Mouse (Mus musculus) megakaryocyte, embryonic 14.5 days (primary cell): ENCODE measurements at regions not wholly inside any gene's neighbourhood (a gene's known extent, or its start where the extent isn't known, plus 50 kb on each side); places are given as distances from the start of the nearest gene placed in this dataset.

Experiments
- FLI1 ChIP-seq: IDR thresholded peaks from 2 replicates; pipeline ENCODE4 v1.6.1; 2012; ENCODE audit warnings: low read length, inconsistent platforms, mixed read lengths
- GATA1 ChIP-seq: IDR thresholded peaks from 3 replicates; pipeline ENCODE4 v1.6.1; 2012; ENCODE audit warnings: mixed read lengths, low read length, inconsistent platforms, borderline replicate concordance

DNA sequence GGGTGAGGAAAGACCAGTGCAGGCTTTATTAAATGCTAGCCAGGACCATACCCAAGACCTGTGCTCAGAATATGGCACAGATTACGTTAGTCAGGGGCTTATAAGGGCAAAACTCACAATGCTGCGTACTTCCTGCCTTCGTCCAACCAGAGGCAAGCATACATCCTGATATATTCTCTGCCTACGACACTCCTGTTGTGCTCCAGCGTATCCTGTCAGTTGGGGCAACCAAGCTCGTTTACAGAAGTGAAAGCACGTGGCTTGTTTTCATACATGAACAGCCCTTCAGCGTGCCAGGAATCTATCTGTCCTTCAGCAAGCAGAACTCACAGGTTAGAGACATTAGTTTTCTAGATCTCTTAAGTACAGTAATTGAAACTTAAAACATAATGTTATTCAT lies 119.9 kb upstream of the Sulf2 start:
- TF ChIP-seq GATA1: no peak
- TF ChIP-seq FLI1: no peak
